Mouse (Mus musculus): ENCODE results near the gene Ccdc57. TPM values are rescaled to one million over a fixed set of nuclear protein-coding genes. Genes with fewer than 3 reads are reported as not detected.

The Ccdc57 gene
- 5.5 and 7.0 TPM in 2 replicates for polyA plus RNA-seq (2014; fragmentation: Nextera tagmentation; extraction: Ambion mirVana)

DNA sequence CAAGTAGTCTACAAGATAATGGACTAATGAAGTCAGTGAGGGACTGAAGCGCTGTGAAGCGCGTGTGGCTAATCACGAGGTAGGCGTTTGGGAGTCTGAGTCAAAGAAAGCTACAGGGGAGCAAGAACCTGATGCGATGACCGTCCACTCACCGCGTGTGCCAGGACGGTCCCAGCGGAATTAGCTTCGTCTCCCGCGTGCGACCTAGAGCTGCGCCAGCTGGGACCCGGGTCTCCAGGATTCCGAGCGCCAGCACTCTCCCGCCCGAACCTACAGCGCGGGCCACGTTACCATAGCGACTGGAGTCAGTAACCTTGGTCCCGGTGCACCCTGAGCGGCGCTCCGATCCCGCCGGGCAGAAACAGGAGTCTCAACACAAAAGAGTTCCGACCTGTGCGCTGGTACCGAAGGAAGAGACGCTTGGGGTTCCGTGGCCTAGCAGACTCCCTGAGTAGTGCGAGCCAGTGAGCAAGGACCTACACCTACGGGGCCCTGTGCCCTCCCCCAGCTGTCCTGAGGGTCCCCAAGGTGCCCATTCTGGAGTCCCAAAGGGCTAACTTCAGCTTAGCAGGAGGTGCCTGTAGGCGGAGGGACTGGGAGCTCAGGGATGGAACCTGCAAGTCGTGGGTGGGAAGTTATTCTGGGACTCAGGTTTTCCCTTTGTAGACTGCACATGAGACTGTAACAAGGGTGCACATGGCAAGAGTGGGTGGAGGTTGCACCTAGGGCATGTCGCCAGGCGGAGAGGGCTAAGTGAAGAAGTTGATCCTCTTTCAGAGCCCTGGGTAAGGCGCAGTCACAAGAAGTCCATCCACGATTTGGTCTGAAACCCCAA lies at the start of gene Ccdc57:
TSS of gene Ccdc57 (minus strand) at position 309 of the 835 bp plus-strand sequence.
- DNase-seq (peak; percentile 94), ATAC-seq (ENCODE audit: low FRiP score, low TSS enrichment) (peak; percentile 84)
- H3K9ac ChIP-seq (replicated peaks; ENCODE audit: low read length): peak within 1 kb of the TSS; percentile 58
- no peaks in the 10 kb centered on the region for H3K27me3 ChIP-seq (ENCODE audit: control insufficient read depth, insufficient read depth, low read length)
- 0 out of 2 replicates have a peak within 1 kb of the TSS, but pooled peaks have one; percentile 28 for H3K27ac ChIP-seq (replicated peaks; ENCODE audit: low read depth, low read length)
- peak within 1 kb of the TSS; percentile 66 for H3K4me2 ChIP-seq (ENCODE audit: low read length)
- H3K4me1 ChIP-seq (ENCODE audit: control insufficient read depth, insufficient read depth, low read length): no peaks in the 10 kb centered on the region
- WGBS: 8% methylated on average over 44 of the region's 44 CpGs
- no peaks in the 10 kb centered on the region for H3K36me3 ChIP-seq (ENCODE audit: control insufficient read depth, insufficient read depth, low read length)
- H3K4me3 ChIP-seq (replicated peaks; ENCODE audit: low read depth, low read length): peak within 1 kb of the TSS; percentile 67
- H3K9me3 ChIP-seq (ENCODE audit: control insufficient read depth, low read length): no peaks in the 10 kb centered on the region

DNA sequence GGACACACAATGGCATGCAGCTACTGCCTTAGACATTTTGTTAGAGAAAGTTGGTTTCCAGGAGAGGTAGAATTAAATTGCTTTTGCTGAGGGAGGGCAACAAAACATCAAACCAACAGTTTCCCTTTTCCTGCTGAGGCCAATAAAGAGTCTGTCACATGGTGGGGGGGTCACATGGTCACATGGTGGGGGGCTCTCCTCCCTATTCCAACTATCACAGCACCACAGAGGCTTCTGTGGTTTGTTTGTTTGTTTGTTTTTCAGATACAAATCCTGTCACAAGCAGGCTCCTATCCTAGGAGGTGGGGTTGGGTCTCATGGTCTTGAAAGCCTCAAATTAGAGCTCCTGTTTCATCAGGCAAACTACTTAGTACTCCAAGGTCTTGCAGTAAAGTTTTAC lies 49.8 kb upstream of the Ccdc57 start:
- ATAC-seq (ENCODE audit: low FRiP score, low TSS enrichment): no peak
- Histone ChIP-seq H3K4me3 (replicated peaks; ENCODE audit: low read depth, low read length) (no peak overlapping the region), H3K9me3 (ENCODE audit: control insufficient read depth, low read length) (no peaks in the 10 kb centered on the region), H3K4me1 (ENCODE audit: control insufficient read depth, insufficient read depth, low read length) (0 out of 2 replicates have a peak, but pooled peaks cover 2% of the 10 kb centered on the region), H3K4me2 (ENCODE audit: low read length) (no peak overlapping the region), H3K27me3 (ENCODE audit: control insufficient read depth, insufficient read depth, low read length) (no peaks in the 10 kb centered on the region), H3K36me3 (ENCODE audit: control insufficient read depth, insufficient read depth, low read length) (peaks cover 69% of the 10 kb centered on the region), H3K9ac (replicated peaks; ENCODE audit: low read length) (no peak overlapping the region), H3K27ac (replicated peaks; ENCODE audit: low read depth, low read length) (no peak overlapping the region)
- no peak for DNase-seq

DNA sequence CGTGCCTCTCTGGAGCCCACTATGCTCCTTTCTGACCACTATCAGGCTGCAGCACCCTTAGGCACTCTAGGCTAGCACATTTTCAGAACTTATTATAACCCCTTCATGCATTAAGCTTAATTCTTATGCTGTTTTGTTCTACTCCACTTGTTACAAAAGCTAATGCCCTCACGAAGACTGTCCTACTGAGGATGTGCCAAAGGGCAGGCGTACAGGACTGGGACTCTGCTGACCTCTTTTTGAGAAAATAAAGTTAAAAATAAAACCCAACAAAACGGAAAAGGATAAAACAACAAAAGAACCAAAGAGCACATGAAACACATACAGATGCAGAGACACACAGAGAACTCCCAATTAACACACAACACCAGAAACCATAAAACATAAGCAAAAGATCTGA lies 49.0 kb upstream of the Ccdc57 start:
- H3K4me2 ChIP-seq (ENCODE audit: low read length): no peak overlapping the region
- H3K9ac ChIP-seq (replicated peaks; ENCODE audit: low read length): no peak overlapping the region
- 91% methylated on average over 4 of the region's 4 CpGs for WGBS

DNA sequence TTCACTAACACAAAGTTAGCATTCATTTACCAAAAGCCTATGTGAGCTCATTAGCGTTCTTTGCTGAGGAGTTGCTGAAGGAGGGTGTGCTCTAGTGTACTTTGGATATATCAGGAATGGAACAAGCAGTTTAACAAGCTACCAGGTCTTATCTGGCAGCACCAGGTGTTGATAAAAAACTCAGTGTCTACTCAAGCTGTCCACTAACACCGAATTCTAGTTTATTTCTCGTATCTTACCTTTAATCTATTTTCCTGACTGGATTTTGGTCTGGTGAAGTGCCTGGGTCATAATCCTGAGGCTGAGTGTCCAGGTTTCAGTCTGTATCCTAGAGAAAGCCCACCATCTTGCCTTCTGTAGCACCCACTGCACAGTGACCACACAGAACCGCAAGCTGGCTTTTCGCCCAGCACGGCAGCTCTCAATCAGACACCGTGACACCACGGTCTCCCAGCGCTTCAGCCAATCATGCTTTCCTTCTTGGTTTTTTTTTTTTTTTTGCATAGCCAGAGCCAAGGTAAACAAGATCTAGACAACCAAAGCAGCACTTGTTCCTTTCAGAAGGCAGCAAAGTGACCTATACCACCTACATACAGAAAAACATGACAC lies 47.9 kb upstream of the Ccdc57 start:
- H3K4me3 ChIP-seq (replicated peaks; ENCODE audit: low read depth, low read length): no peak overlapping the region
- H3K4me2 ChIP-seq (ENCODE audit: low read length): no peak overlapping the region
- H3K27ac ChIP-seq (replicated peaks; ENCODE audit: low read depth, low read length): no peak overlapping the region
- H3K9me3 ChIP-seq (ENCODE audit: control insufficient read depth, low read length): no peaks in the 10 kb centered on the region
- WGBS: 90% methylated on average over 9 of the region's 9 CpGs
- DNase-seq (no peak), ATAC-seq (ENCODE audit: low FRiP score, low TSS enrichment) (no peak)
- H3K27me3 ChIP-seq (ENCODE audit: control insufficient read depth, insufficient read depth, low read length): no peaks in the 10 kb centered on the region
- no peaks in the 10 kb centered on the region for H3K4me1 ChIP-seq (ENCODE audit: control insufficient read depth, insufficient read depth, low read length)
- peaks cover 77% of the 10 kb centered on the region for H3K36me3 ChIP-seq (ENCODE audit: control insufficient read depth, insufficient read depth, low read length)
- H3K9ac ChIP-seq (replicated peaks; ENCODE audit: low read length): no peak overlapping the region

More for the DNA sequence above, 49.0 kb upstream of the Ccdc57 start:
- no peaks in the 10 kb centered on the region for H3K4me1 ChIP-seq (ENCODE audit: control insufficient read depth, insufficient read depth, low read length)
- H3K36me3 ChIP-seq (ENCODE audit: control insufficient read depth, insufficient read depth, low read length): peaks cover 75% of the 10 kb centered on the region
- no peak overlapping the region for H3K4me3 ChIP-seq (replicated peaks; ENCODE audit: low read depth, low read length)
- DNase-seq (no peak), ATAC-seq (ENCODE audit: low FRiP score, low TSS enrichment) (no peak)
- H3K9me3 ChIP-seq (ENCODE audit: control insufficient read depth, low read length): no peaks in the 10 kb centered on the region
- no peaks in the 10 kb centered on the region for H3K27me3 ChIP-seq (ENCODE audit: control insufficient read depth, insufficient read depth, low read length)
- no peak overlapping the region for H3K27ac ChIP-seq (replicated peaks; ENCODE audit: low read depth, low read length)

DNA sequence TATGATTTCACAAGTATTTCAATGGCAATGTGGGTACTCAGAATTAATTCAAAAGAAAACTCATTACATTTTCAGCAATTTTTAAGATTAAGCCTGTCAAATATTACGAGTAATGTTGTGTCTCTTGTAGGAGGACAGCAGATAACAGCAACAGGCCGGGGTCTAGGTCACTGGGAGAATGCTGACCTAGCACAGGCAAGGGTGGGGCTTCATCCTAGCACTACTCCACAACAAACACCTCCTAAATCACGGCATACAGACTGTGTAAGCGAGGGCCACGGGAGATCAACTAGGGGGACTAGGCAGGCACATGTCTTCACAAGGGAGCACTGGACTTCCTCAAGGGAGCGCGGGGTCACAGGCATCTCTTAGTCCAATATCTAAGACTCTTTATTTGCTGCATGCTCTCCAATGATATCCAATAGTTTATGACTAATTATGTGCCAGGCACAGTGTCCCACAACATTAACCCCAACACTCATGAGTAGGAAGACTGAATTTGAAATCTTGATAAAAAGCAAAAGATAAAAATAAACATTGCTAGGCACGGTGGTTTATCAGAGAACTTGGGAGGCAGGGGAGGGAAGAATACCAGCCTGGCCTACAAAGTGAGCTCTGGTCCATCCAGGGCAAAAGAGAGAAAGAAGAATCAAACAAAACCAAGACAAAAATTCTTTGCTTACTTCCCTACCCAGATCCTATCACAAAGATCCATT lies 47.2 kb upstream of the Ccdc57 start:
- Histone ChIP-seq H3K4me2 (ENCODE audit: low read length) (no peak overlapping the region), H3K27me3 (ENCODE audit: control insufficient read depth, insufficient read depth, low read length) (no peaks in the 10 kb centered on the region), H3K4me1 (ENCODE audit: control insufficient read depth, insufficient read depth, low read length) (no peaks in the 10 kb centered on the region), H3K9ac (replicated peaks; ENCODE audit: low read length) (no peak overlapping the region), H3K27ac (replicated peaks; ENCODE audit: low read depth, low read length) (no peak overlapping the region), H3K36me3 (ENCODE audit: control insufficient read depth, insufficient read depth, low read length) (peaks cover 81% of the 10 kb centered on the region), H3K4me3 (replicated peaks; ENCODE audit: low read depth, low read length) (no peak overlapping the region), H3K9me3 (ENCODE audit: control insufficient read depth, low read length) (no peaks in the 10 kb centered on the region)
- WGBS: 89% methylated on average over 8 of the region's 8 CpGs
- ATAC-seq (ENCODE audit: low FRiP score, low TSS enrichment) (no peak), DNase-seq (no peak)

DNA sequence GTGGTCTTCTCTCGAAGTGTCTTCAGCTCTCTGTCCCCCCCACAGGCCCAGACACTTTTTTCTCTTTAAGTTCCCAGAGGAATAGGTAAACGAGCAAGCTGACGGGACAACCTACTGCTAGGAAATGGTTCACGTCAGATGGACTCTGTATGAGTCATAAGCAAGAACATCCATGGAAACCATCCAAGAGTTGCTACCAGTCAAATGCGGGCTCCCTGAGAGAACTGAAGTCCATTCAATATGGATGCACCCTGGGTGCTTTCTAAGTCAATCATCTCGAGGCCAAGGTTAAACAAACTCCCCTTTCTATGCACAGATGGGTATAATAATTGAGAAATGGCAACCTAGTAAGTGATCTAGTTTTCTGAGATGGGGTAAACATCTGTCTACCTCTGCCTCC lies 40.6 kb upstream of the Ccdc57 start:
- H3K9ac ChIP-seq (replicated peaks; ENCODE audit: low read length): no peak overlapping the region
- 85% methylated on average over 6 of the region's 6 CpGs for WGBS

DNA sequence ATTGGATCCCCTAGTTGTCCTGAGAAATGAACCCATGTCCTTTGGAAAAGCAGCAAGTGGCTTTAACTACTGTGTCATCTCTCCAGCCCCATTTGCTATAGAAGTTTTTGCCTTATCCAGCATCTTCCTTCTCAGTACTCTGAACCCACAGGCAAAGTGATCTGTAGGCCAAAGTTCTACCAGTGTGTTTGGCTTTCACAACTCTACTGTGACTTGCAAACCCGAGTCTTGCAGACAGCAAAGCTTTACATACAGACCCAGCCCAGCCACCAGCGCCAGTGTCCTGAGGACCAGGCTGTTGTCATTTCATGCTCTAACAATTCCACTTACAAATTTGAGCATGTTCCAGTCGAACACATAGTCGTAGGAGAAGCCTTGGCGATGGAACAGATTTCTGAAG lies 38.6 kb upstream of the Ccdc57 start:
- Histone ChIP-seq H3K36me3 (ENCODE audit: control insufficient read depth, insufficient read depth, low read length) (peaks cover 100% of the 10 kb centered on the region), H3K4me1 (ENCODE audit: control insufficient read depth, insufficient read depth, low read length) (no peaks in the 10 kb centered on the region), H3K9me3 (ENCODE audit: control insufficient read depth, low read length) (no peaks in the 10 kb centered on the region), H3K4me3 (replicated peaks; ENCODE audit: low read depth, low read length) (no peak overlapping the region), H3K27me3 (ENCODE audit: control insufficient read depth, insufficient read depth, low read length) (no peaks in the 10 kb centered on the region), H3K27ac (replicated peaks; ENCODE audit: low read depth, low read length) (no peak overlapping the region), H3K9ac (replicated peaks; ENCODE audit: low read length) (no peak overlapping the region), H3K4me2 (ENCODE audit: low read length) (no peak overlapping the region)
- ATAC-seq (ENCODE audit: low FRiP score, low TSS enrichment) (no peak), DNase-seq (no peak)
- 92% methylated on average over 5 of the region's 5 CpGs for WGBS

More for the DNA sequence above, 40.6 kb upstream of the Ccdc57 start:
- Histone ChIP-seq H3K36me3 (ENCODE audit: control insufficient read depth, insufficient read depth, low read length) (peaks cover 98% of the 10 kb centered on the region), H3K4me3 (replicated peaks; ENCODE audit: low read depth, low read length) (no peak overlapping the region), H3K9me3 (ENCODE audit: control insufficient read depth, low read length) (no peaks in the 10 kb centered on the region), H3K4me1 (ENCODE audit: control insufficient read depth, insufficient read depth, low read length) (no peaks in the 10 kb centered on the region), H3K4me2 (ENCODE audit: low read length) (no peak overlapping the region), H3K27ac (replicated peaks; ENCODE audit: low read depth, low read length) (no peak overlapping the region), H3K27me3 (ENCODE audit: control insufficient read depth, insufficient read depth, low read length) (no peaks in the 10 kb centered on the region)
- no peak for DNase-seq
- no peak for ATAC-seq (ENCODE audit: low FRiP score, low TSS enrichment)

DNA sequence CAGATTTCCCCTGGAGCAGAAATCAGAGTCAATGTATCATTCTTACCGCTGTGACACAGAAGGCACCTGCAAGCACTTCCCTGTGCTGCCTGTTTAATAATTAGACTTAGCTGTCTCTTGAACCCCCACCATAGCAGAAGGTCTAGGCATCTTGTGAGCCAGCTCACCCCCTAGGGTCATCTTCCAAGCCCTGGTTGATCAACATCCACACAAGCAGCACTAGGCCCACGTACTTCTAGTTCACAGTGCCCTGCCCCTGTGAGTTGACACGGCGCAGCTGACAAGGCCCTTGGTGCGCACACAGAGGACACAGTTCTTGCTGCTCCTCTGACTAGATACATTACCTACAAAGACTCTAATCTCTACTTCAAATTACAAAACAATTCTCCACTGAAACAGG lies 37.1 kb upstream of the Ccdc57 start:
- DNase-seq (no peak), ATAC-seq (ENCODE audit: low FRiP score, low TSS enrichment) (no peak)
- WGBS: 95% methylated on average over 5 of the region's 5 CpGs
- no peaks in the 10 kb centered on the region for H3K9me3 ChIP-seq (ENCODE audit: control insufficient read depth, low read length)
- no peak overlapping the region for H3K4me2 ChIP-seq (ENCODE audit: low read length)
- H3K9ac ChIP-seq (replicated peaks; ENCODE audit: low read length): no peak overlapping the region
- H3K27ac ChIP-seq (replicated peaks; ENCODE audit: low read depth, low read length): no peak overlapping the region
- no peak overlapping the region for H3K4me3 ChIP-seq (replicated peaks; ENCODE audit: low read depth, low read length)
- H3K27me3 ChIP-seq (ENCODE audit: control insufficient read depth, insufficient read depth, low read length): no peaks in the 10 kb centered on the region
- peaks cover 100% of the 10 kb centered on the region for H3K36me3 ChIP-seq (ENCODE audit: control insufficient read depth, insufficient read depth, low read length)
- H3K4me1 ChIP-seq (ENCODE audit: control insufficient read depth, insufficient read depth, low read length): no peaks in the 10 kb centered on the region
